Mouse (Mus musculus) layer of hippocampus, adult 2 months (tissue): Measurements from ENCODE around the gene B020011L13Rik. TPM values are rescaled to one million over a fixed set of nuclear protein-coding genes. Genes with fewer than 3 reads are reported as not detected.
"Not testable (repeated sequence)": the region's sequence is repeated elsewhere in the genome, so short reads cannot be mapped to it uniquely, and the experiment has no call there.

Source experiments
- DNase-seq, 2 experiments: peaks; one replicate each; pipeline ENCODE4 v3.0.0; 2022; ENCODE audit warnings: low spot score in 2 of 2
- H3K27ac ChIP-seq: fragments of 200-600 bp; 2 replicates; pipeline ENCODE4 v1.8.1; 2022
- H3K4me3 ChIP-seq: fragments of 200-600 bp; 2 replicates; pipeline ENCODE4 v1.8.1; 2022; ENCODE audit warnings: mild to moderate bottlenecking
- long read RNA-seq, 2 experiments: library from polyadenylated mRNA; stranded (forward); transcript quantifications; one replicate each; pipeline ENCODE4 v2.0.0; 2021; ENCODE audit warnings: borderline mapping rate in 2 of 2
- total RNA-seq, 2 experiments: library from RNA; stranded (reverse); gene quantifications; 2 replicates each; pipeline ENCODE4 v1.2.3; 2021

Gene B020011L13Rik
- total RNA-seq = not detected
- long read RNA-seq, experiment 1 = 0 reads
- long read RNA-seq, experiment 2 = 0 reads

- not testable (repeated sequence) for H3K4me3 ChIP-seq, DNase-seq, H3K27ac ChIP-seq
These were observed at the start of gene B020011L13Rik for GRCm38 (mm10) chr1:117780833-117781232. Gene B020011L13Rik, plus strand, starts transcription at chr1:117781133.

DNA sequence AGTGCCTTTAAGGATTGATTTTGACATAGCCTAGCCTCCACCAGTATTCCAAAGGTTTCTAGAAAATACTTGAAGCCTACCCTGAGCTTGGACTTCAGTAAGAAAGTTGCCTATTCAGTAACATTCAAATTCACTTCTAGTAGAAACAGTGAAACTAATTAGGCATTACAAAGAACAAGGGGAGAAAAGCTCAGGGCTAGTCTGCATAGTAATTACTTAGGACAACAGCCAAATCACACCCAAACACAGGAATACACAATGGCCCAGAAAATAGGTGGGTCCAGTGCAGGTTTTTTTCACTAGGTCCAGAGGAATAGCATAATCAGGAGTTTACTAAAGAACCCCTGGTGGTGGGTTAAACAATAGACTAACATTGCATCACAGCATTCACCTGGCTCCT lies 35.3 kb downstream of the B020011L13Rik start:
- H3K27ac ChIP-seq, H3K4me3 ChIP-seq, DNase-seq: not testable (repeated sequence)

- DNase-seq, H3K27ac ChIP-seq, H3K4me3 ChIP-seq: not testable (repeated sequence)
These were observed 48.8 kb downstream of the B020011L13Rik start, which contains the start of gene Gm28360 for GRCm38 (mm10) chr1:117829781-117830180. Gene Gm28360, plus strand, starts transcription at chr1:117830081.

DNA sequence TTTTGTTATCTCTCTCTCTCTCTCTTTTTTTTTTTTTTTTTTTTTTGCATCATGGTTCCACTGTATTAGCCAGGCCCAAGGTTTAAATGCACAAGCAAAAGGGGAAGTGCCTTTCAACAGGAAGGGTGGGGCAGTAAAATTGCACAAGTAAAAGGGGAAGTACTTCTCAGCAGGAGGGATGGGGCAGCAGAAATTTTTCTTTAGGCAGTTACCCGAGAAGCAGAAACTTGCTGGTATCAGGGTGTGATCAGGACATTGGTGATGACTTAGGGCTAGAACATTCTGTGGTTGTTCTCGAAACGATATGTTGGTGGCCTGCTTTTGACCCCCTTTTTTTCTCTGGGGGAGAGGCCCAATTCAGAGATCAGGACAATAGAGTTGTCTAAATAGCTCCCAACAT lies 70.8 kb downstream of the B020011L13Rik start:
- not testable (repeated sequence) for DNase-seq, H3K4me3 ChIP-seq

More for the DNA sequence above, 70.8 kb downstream of the B020011L13Rik start:
- not testable (repeated sequence) for H3K27ac ChIP-seq

Other genes with a start within 250 kb of the B020011L13Rik start
- not detected for gene Gm28363, start 84.0 kb upstream of the B020011L13Rik start, total RNA-seq
- not detected for gene Gm28360, start 48.9 kb downstream of the B020011L13Rik start, total RNA-seq
- gene Gm28168, start 146.9 kb downstream of the B020011L13Rik start, total RNA-seq = not detected
- gene Gm7145, start 184.8 kb downstream of the B020011L13Rik start, total RNA-seq = not detected